In the genomic region with DNA sequence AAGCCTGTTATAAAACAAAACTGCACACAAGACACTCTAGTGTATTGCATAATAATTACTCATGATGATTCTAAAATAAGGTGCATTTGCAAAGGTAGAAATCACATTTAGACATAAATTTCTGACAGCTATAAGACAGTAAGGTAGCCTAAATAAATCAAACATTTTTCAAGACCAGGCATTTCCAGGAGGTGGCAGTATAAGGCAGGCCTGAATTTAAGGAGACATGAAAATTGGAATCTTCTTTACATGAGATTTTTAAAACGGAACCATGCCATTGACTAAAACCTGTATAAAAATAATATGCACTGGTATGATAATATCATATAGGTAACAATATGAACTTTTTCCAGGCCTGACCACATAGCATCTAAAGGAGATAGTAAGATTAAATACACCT, we compare ENCODE assay signal across 10 mouse cellular contexts.
DNase-seq lines count a peak whose midpoint lies in the region; ATAC-seq and TF ChIP-seq lines count a peak whose summit lies in the region.
"Had no signal": no experiment of that assay in that cellular context is flagged by ENCODE, and none has a peak within 500 bp of the region (broad histone marks: within the 10 kb centered on the region; RNA-seq: fewer than 3 reads in every experiment).

No protein-coding gene starts in this region.

- ATAC-seq in hindbrain, postnatal 0 days = no peak
- no peak for ATAC-seq in hindbrain, embryonic 16.5 days
- no peak for ATAC-seq in neural tube, embryonic 11.5 days (ENCODE audit: insufficient read depth, low FRiP score, low TSS enrichment)
- ATAC-seq in neural tube, embryonic 15.5 days (ENCODE audit: low FRiP score) = no peak
- ATAC-seq in forebrain, embryonic 12.5 days (ENCODE audit: low FRiP score) = no peak
- ATAC-seq in megakaryocyte-erythroid progenitor cell, adult 5-6 weeks (replicated peaks; ENCODE audit: low FRiP score, low TSS enrichment, poor library complexity, severe bottlenecking) = no peak

- no peak overlapping the region for H3K4me3 ChIP-seq in hindbrain, postnatal 0 days (ENCODE audit: low read length)
- H3K4me3 ChIP-seq in hindbrain, embryonic 16.5 days (ENCODE audit: low read length) = no peak overlapping the region
- H3K4me3 ChIP-seq in neural tube, embryonic 11.5 days (ENCODE audit: low read depth, low read length) = no peak overlapping the region
- no peak overlapping the region for H3K4me3 ChIP-seq in neural tube, embryonic 15.5 days (replicated peaks)
- no peak overlapping the region for H3K4me3 ChIP-seq in forebrain, embryonic 12.5 days (replicated peaks)
- H3K4me3 ChIP-seq: neural tube, embryonic 13.5 days had no signal

- H3K4me2 ChIP-seq in hindbrain, postnatal 0 days (ENCODE audit: low read depth, low read length) = no peak overlapping the region
- no peak overlapping the region for H3K4me2 ChIP-seq in hindbrain, embryonic 16.5 days (ENCODE audit: low read length)
- no peak overlapping the region for H3K4me2 ChIP-seq in neural tube, embryonic 11.5 days (ENCODE audit: low read depth)
- no peak overlapping the region for H3K4me2 ChIP-seq in neural tube, embryonic 15.5 days
- no peak overlapping the region for H3K4me2 ChIP-seq in forebrain, embryonic 12.5 days
- H3K4me2 ChIP-seq: neural tube, embryonic 13.5 days had no signal

- peak; percentile 59 for TF ChIP-seq CTCF in hindbrain, postnatal 0 days (IDR thresholded peaks at IDR 0.05; ENCODE audit: low read depth)
- peak; percentile 14; the same call in 1 of the 2 replicates for TF ChIP-seq CTCF in brain, embryonic 14.5 days (IDR thresholded peaks at IDR 0.05; ENCODE audit: borderline replicate concordance, extremely low read depth, insufficient read depth, insufficient read length)

- H3K9ac ChIP-seq in hindbrain, postnatal 0 days (replicated peaks; ENCODE audit: low read length) = no peak overlapping the region
- no peak overlapping the region for H3K9ac ChIP-seq in hindbrain, embryonic 16.5 days (ENCODE audit: low read depth, low read length)
- H3K9ac ChIP-seq in neural tube, embryonic 11.5 days (ENCODE audit: low read length) = no peak overlapping the region
- H3K9ac ChIP-seq in neural tube, embryonic 15.5 days (replicated peaks) = no peak overlapping the region
- no peak overlapping the region for H3K9ac ChIP-seq in forebrain, embryonic 12.5 days
- H3K9ac ChIP-seq: neural tube, embryonic 13.5 days had no signal

- 55% methylated on average over 1 of the region's 1 CpGs for WGBS in hindbrain, postnatal 0 days
- WGBS in hindbrain, embryonic 16.5 days = 48% methylated on average over 1 of the region's 1 CpGs
- WGBS in neural tube, embryonic 11.5 days = 69% methylated on average over 1 of the region's 1 CpGs
- 57% methylated on average over 1 of the region's 1 CpGs for WGBS in neural tube, embryonic 15.5 days
- WGBS in forebrain, embryonic 12.5 days = 46% methylated on average over 1 of the region's 1 CpGs

- H3K27me3 ChIP-seq in hindbrain, postnatal 0 days (ENCODE audit: insufficient read depth, low read length) = no peaks in the 10 kb centered on the region
- H3K27me3 ChIP-seq in hindbrain, embryonic 16.5 days (replicated peaks; ENCODE audit: control insufficient read depth, insufficient read depth, low read length) = no peaks in the 10 kb centered on the region
- H3K27me3 ChIP-seq in neural tube, embryonic 11.5 days (ENCODE audit: control insufficient read depth, insufficient read depth, low read length) = no peaks in the 10 kb centered on the region
- no peaks in the 10 kb centered on the region for H3K27me3 ChIP-seq in neural tube, embryonic 15.5 days (replicated peaks)
- no peaks in the 10 kb centered on the region for H3K27me3 ChIP-seq in splenic B cell, adult 2 months (ENCODE audit: control insufficient read depth, insufficient read depth, low read length, poor library complexity, severe bottlenecking)
- no peaks in the 10 kb centered on the region for H3K27me3 ChIP-seq in forebrain, embryonic 12.5 days
- H3K27me3 ChIP-seq: neural tube, embryonic 13.5 days had no signal

- no peaks in the 10 kb centered on the region for H3K36me3 ChIP-seq in hindbrain, postnatal 0 days (ENCODE audit: insufficient read depth, low read length)
- no peaks in the 10 kb centered on the region for H3K36me3 ChIP-seq in hindbrain, embryonic 16.5 days (ENCODE audit: control insufficient read depth, insufficient read depth, low read length)
- no peaks in the 10 kb centered on the region for H3K36me3 ChIP-seq in neural tube, embryonic 11.5 days (ENCODE audit: control insufficient read depth, insufficient read depth, low read length)
- H3K36me3 ChIP-seq in neural tube, embryonic 15.5 days = no peaks in the 10 kb centered on the region
- H3K36me3 ChIP-seq in splenic B cell, adult 2 months (ENCODE audit: control insufficient read depth, insufficient read depth, low read length, poor library complexity, severe bottlenecking) = no peaks in the 10 kb centered on the region
- H3K36me3 ChIP-seq in forebrain, embryonic 12.5 days (replicated peaks) = no peaks in the 10 kb centered on the region
- H3K36me3 ChIP-seq: neural tube, embryonic 13.5 days had no signal

- TF ChIP-seq POLR2A in brain, embryonic 14.5 days (IDR thresholded peaks at IDR 0.05; ENCODE audit: borderline replicate concordance, extremely low read depth, insufficient read depth, insufficient read length, poor library complexity, severe bottlenecking) = no peak

- no peaks in the 10 kb centered on the region for H3K4me1 ChIP-seq in hindbrain, postnatal 0 days (ENCODE audit: insufficient read depth, low read length)
- H3K4me1 ChIP-seq in hindbrain, embryonic 16.5 days (ENCODE audit: control insufficient read depth, insufficient read depth, low read depth, low read length) = no peaks in the 10 kb centered on the region
- no peaks in the 10 kb centered on the region for H3K4me1 ChIP-seq in neural tube, embryonic 11.5 days (ENCODE audit: control insufficient read depth, insufficient read depth, low read length)
- H3K4me1 ChIP-seq in neural tube, embryonic 15.5 days = no peaks in the 10 kb centered on the region
- no peaks in the 10 kb centered on the region for H3K4me1 ChIP-seq in forebrain, embryonic 12.5 days
- H3K4me1 ChIP-seq: neural tube, embryonic 13.5 days had no signal

- no peak overlapping the region for H3K27ac ChIP-seq in hindbrain, postnatal 0 days
- no peak overlapping the region for H3K27ac ChIP-seq in hindbrain, embryonic 16.5 days (ENCODE audit: low read depth, low read length)
- no peak overlapping the region for H3K27ac ChIP-seq in neural tube, embryonic 11.5 days (ENCODE audit: low read depth, low read length)
- H3K27ac ChIP-seq in neural tube, embryonic 15.5 days (replicated peaks) = no peak overlapping the region
- no peak overlapping the region for H3K27ac ChIP-seq in forebrain, embryonic 12.5 days
- H3K27ac ChIP-seq: neural tube, embryonic 13.5 days had no signal

- H3K9me3 ChIP-seq in hindbrain, postnatal 0 days (ENCODE audit: low read length) = no peaks in the 10 kb centered on the region
- H3K9me3 ChIP-seq in hindbrain, embryonic 16.5 days (ENCODE audit: control insufficient read depth, low read length) = no peaks in the 10 kb centered on the region
- H3K9me3 ChIP-seq in neural tube, embryonic 11.5 days (ENCODE audit: control insufficient read depth, low read length) = no peaks in the 10 kb centered on the region
- H3K9me3 ChIP-seq in neural tube, embryonic 15.5 days (replicated peaks) = no peaks in the 10 kb centered on the region
- no peaks in the 10 kb centered on the region for H3K9me3 ChIP-seq in forebrain, embryonic 12.5 days
- H3K9me3 ChIP-seq: neural tube, embryonic 13.5 days had no signal

- peak; percentile 53 for DNase-seq in hindbrain, postnatal 0 days (ENCODE audit: low spot score)
- DNase-seq in neural tube, embryonic 11.5 days (ENCODE audit: low spot score) = peak; percentile 10
- DNase-seq in brain, embryonic 14.5 days (ENCODE audit: low read depth) = peak; percentile 57
- peak; percentile 30 for DNase-seq in splenic B cell, adult 2 months (ENCODE audit: low read depth, low spot score)
- DNase-seq: liver had no signal
